Mouse (Mus musculus) ES-E14 (cell line): ENCODE measurements at regions not wholly inside any gene's neighbourhood (a gene's known extent, or its start where the extent isn't known, plus 50 kb on each side); places are given as distances from the start of the nearest gene placed in this dataset.
A peak's percentile ranks its signal among the peaks of the same experiment; 100 is the strongest.

Experiments
- DNase-seq: peaks from one replicate; pipeline ENCODE4 v3.0.0-alpha.2; 2013; ENCODE audit warnings: low read depth, low spot score
- H3K27ac ChIP-seq: 2 replicates; pipeline ENCODE4 v1.5.1; 2012; ENCODE audit warnings: low read depth, mild to moderate bottlenecking, low read length, moderate library complexity, mixed read lengths; ENCODE audit not compliant: poor library complexity, insufficient read depth, severe bottlenecking
- H3K36me3 ChIP-seq: 2 replicates; pipeline ENCODE4 v1.6.1; 2012; ENCODE audit warnings: mild to moderate bottlenecking, low read length, moderate library complexity, mixed read lengths; ENCODE audit not compliant: control insufficient read depth, poor library complexity, insufficient read depth, severe bottlenecking
- H3K4me1 ChIP-seq, 2 experiments: fragments of 150-350 bp in 1 of 2; sonication (generic) in 1 of 2; 2 replicates each; pipeline ENCODE4 v1.6.1; 2012; ENCODE audit warnings: low read length in 2 of 2, mild to moderate bottlenecking in 1 of 2, mixed read lengths in 1 of 2; ENCODE audit not compliant: control insufficient read depth in 2 of 2, insufficient read depth in 2 of 2, poor library complexity in 1 of 2
- H3K4me3 ChIP-seq, 2 experiments: fragments of 150-350 bp in 1 of 2; sonication (generic) in 1 of 2; 2 replicates each; pipeline ENCODE4 v1.5.1; 2012; ENCODE audit warnings: low read length in 2 of 2, low read depth in 1 of 2, mild to moderate bottlenecking in 1 of 2, mixed read lengths in 1 of 2; ENCODE audit not compliant: insufficient read depth in 1 of 2, poor library complexity in 1 of 2, severe bottlenecking in 1 of 2
- H3K9ac ChIP-seq: 2 replicates; pipeline ENCODE4 v1.6.1; 2012; ENCODE audit warnings: low read depth, mild to moderate bottlenecking, low read length, mixed read lengths; ENCODE audit not compliant: poor library complexity, insufficient read depth, severe bottlenecking
- H3K9me3 ChIP-seq: fragments of 150-350 bp; sonication (generic); 2 replicates; pipeline ENCODE4 v1.6.1; 2012; ENCODE audit warnings: low read depth, mild to moderate bottlenecking, low read length; ENCODE audit not compliant: control insufficient read depth, insufficient read depth
- CHD2 ChIP-seq: IDR thresholded peaks from 2 replicates; pipeline ENCODE4 v1.6.1; 2014; ENCODE audit warnings: mild to moderate bottlenecking, low read depth, low read length, inconsistent platforms
- HCFC1 ChIP-seq: IDR thresholded peaks from 2 replicates; pipeline ENCODE4 v1.6.1; 2012; ENCODE audit warnings: low read length, inconsistent platforms, borderline replicate concordance; ENCODE audit not compliant: insufficient read depth
- MAFK ChIP-seq: IDR thresholded peaks from 2 replicates; pipeline ENCODE4 v1.6.1; 2014; ENCODE audit warnings: mild to moderate bottlenecking, low read depth, low read length, inconsistent platforms; ENCODE audit not compliant: insufficient read depth
- ZC3H11A ChIP-seq: IDR thresholded peaks from 2 replicates; pipeline ENCODE4 v1.6.1; 2012; ENCODE audit warnings: low read depth, mild to moderate bottlenecking, inconsistent platforms, low read length, borderline replicate concordance
- ZNF384 ChIP-seq: IDR thresholded peaks from 2 replicates; pipeline ENCODE4 v1.6.1; 2012; ENCODE audit warnings: low read depth, low read length, inconsistent platforms
- in situ Hi-C, 2 experiments: fragments of 600-800 bp; cut with MboI; formaldehyde crosslinking; loops; one replicate each; pipeline ENCODE4 v1.15.1; 2025; ENCODE audit warnings: low sequenced_read_pairs in 2 of 2, inconsistent platforms in 1 of 2; ENCODE audit not compliant: unreplicated experiment in 2 of 2

DNA sequence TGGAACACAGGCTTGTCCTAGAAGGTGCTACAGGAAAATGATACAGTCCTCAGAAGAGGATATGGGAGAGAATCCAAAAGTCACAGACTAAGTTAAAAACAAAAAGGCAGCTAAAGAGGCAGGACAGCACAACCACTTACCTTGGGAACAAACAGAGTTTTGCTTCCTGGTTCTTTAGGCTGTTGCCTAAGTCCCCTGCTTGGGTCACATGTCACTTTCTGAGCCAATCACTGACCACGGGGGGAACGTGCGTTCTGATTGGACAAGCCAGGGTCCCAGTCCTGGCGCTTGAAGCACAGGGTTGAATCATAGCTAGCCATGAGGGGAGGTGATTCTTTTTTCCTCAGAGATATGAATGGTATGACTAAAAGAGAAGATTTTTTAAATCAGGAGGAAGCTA, 216.4 kb downstream of the Glrx3 start:
- in situ Hi-C loops: no loop called here

DNA sequence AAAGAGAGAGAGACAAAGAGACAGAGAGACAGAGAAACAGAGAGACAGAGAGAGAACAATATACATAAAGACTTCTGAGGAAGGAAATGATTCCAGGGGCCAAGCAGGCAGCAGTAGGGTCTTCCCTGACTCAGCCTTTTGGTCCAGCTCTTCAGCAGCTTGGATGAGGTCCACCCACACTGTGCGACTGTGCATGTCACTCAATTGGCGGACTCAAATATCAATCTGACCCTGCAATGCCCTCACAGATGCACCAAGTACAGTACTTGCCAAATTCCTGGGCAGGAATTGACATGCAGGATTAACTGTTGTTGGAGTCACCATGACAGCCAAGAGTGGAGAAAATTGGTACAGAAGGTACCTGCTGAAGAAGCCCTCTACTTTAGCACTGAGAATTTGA, 229.8 kb downstream of the Glrx3 start:
- DNase-seq: no peak
- Histone ChIP-seq H3K4me3 (no peak overlapping the region), H3K9ac (no peak overlapping the region), H3K27ac (no peak overlapping the region), H3K9me3 (no peaks in the 10 kb centered on the region), H3K36me3 (no peaks in the 10 kb centered on the region; the same call in 1 of the 2 replicates), H3K4me1 (no peaks in the 10 kb centered on the region)
- no peak for TF ChIP-seq HCFC1
- TF ChIP-seq MAFK: no peak
- no peak for TF ChIP-seq ZC3H11A
- no peak for TF ChIP-seq CHD2
- no peak for TF ChIP-seq ZNF384
- in situ Hi-C loops: no loop called here

More for the DNA sequence above, 216.4 kb downstream of the Glrx3 start:
- Histone ChIP-seq H3K9me3 (no peaks in the 10 kb centered on the region), H3K27ac (no peak overlapping the region), H3K9ac (no peak overlapping the region), H3K36me3 (no peaks in the 10 kb centered on the region), H3K4me1 (no peaks in the 10 kb centered on the region), H3K4me3 (no peak overlapping the region)
- no peak for TF ChIP-seq HCFC1
- no peak for TF ChIP-seq CHD2
- no peak for TF ChIP-seq MAFK
- no peak for TF ChIP-seq ZC3H11A
- TF ChIP-seq ZNF384: no peak
- DNase-seq: no peak

DNA sequence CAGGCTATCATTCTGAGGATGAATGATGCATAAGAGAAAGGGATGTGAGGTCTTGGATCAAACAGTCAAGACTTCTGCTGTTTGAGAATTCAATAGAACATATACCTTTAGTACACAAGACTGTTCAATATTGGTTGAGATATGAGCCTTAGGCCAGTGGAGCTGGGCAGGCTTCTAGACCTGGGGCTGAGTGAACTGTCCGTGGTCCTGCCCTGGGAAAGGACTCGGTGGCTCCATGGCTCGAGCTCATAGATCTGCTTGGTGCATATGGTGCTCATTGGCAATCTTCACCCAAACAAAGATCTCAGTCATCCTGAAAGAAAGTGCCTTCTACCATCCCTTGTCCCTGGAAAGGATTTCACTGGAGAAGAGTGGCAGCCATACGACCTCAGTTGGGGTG, 233.7 kb downstream of the Glrx3 start:
- in situ Hi-C loops: no loop called here
- Histone ChIP-seq H3K9ac (no peak overlapping the region), H3K4me1 (no peaks in the 10 kb centered on the region), H3K36me3 (no peaks in the 10 kb centered on the region; the same call in 1 of the 2 replicates), H3K4me3 (no peak overlapping the region), H3K9me3 (no peaks in the 10 kb centered on the region), H3K27ac (no peak overlapping the region)
- no peak for TF ChIP-seq ZC3H11A
- TF ChIP-seq CHD2: no peak
- no peak for TF ChIP-seq ZNF384
- TF ChIP-seq MAFK: no peak
- no peak for TF ChIP-seq HCFC1
- peak; percentile 12 for DNase-seq

DNA sequence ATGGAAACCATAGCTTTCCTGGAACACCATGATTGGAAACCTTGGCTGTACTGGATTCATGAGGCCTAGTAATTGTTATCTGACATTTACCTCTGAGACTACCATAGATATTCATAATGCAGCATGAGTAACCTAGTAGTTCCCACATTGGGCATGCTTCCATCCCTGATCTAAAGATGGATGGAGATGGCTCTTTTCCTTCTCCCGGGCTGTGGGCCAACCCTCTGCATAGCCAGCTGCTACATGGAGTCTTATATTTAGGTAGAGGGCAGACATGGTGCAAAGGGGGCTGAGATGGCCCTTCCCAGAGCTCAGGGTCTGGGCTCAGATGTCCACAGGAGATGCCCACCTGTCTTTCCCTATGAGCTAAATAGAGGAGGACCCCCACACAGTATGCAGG, 237.2 kb downstream of the Glrx3 start:
- Histone ChIP-seq H3K9me3 (no peaks in the 10 kb centered on the region), H3K36me3 (no peaks in the 10 kb centered on the region), H3K4me1 (no peaks in the 10 kb centered on the region), H3K4me3 (no peak overlapping the region), H3K27ac (no peak overlapping the region), H3K9ac (no peak overlapping the region)
- in situ Hi-C loops: no loop called here
- DNase-seq: no peak
- no peak for TF ChIP-seq CHD2
- no peak for TF ChIP-seq ZNF384
- no peak for TF ChIP-seq ZC3H11A
- TF ChIP-seq MAFK: no peak
- TF ChIP-seq HCFC1: no peak

DNA sequence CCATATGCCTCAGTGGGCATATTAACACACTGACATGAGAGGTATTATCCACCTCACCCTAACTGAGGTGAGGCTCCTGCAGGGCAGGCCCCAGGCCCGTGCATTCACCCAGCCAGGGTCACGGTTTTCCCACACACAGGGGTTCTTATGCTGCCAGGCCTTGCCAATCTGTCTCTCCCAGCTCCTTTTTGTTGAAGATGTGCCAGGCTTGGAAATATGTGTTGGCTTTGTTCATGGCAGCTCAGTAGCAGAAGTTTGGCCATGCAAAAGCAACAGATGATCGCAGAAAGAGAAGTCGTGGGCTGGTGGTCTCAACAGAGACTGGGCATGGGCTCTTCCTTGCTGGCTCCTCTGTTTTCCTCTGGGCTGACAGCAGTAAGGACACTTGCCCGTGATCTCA, 238.0 kb downstream of the Glrx3 start:
- DNase-seq: no peak
- in situ Hi-C loops: no loop called here
- Histone ChIP-seq H3K36me3 (no peaks in the 10 kb centered on the region), H3K27ac (no peak overlapping the region), H3K9ac (no peak overlapping the region), H3K9me3 (no peaks in the 10 kb centered on the region), H3K4me3 (no peak overlapping the region), H3K4me1 (no peaks in the 10 kb centered on the region)
- no peak for TF ChIP-seq HCFC1
- TF ChIP-seq ZC3H11A: no peak
- TF ChIP-seq MAFK: no peak
- TF ChIP-seq CHD2: no peak
- no peak for TF ChIP-seq ZNF384
